Mouse (Mus musculus) ES-Bruce4 (cell line): Measurements from ENCODE around the gene Itk.

ENCODE experiments used
- CTCF ChIP-seq: IDR thresholded peaks from one replicate; pipeline ENCODE4 v1.8.1; 2011; ENCODE audit warnings: low read depth, low read length
- POLR2A ChIP-seq: IDR thresholded peaks from one replicate; pipeline ENCODE4 v1.8.1; 2011; ENCODE audit warnings: low read length; ENCODE audit not compliant: insufficient read depth

DNA sequence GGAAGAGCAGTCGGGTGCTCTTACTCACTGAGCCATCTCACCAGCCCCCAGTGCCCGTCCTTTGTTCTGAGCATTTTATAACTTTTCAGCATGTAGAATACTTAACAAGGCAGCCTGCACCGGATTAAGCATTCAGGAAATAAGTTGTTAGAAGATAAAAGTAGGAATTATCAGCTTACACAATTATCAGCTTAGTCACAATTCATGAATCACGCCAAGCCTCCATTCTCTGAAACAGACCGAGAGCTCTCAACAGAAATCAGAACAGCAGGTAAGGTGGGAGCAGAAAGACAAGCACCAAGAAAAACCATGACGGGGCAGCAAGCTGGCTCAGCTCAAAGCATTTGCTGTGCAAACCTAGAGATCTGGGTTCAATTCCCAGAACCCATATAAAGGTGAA lies 89.4 kb downstream of the Itk start:
- TF ChIP-seq POLR2A (no peak), CTCF (no peak)
